Mouse (Mus musculus) ovary, postnatal 36 days (tissue): ENCODE measurements around the gene Rhot2.
"Not testable (repeated sequence)": the region's sequence is repeated elsewhere in the genome, so short reads cannot be mapped to it uniquely, and the experiment has no call there.

Experiments
- DNase-seq: peaks from one replicate; pipeline ENCODE4 v3.0.0; 2022; ENCODE audit warnings: low spot score, mixed read lengths

The Rhot2 gene

GRCm38 (mm10) chr17:25828223-25828594, 16.4 kb downstream of the Rhot2 start:
- DNase-seq, result no peak

- no peak for DNase-seq
These were observed 17.0 kb downstream of the Rhot2 start for GRCm38 (mm10) chr17:25827546-25828222.

- no peak for DNase-seq
These were observed 17.6 kb downstream of the Rhot2 start for GRCm38 (mm10) chr17:25827011-25827410.

- DNase-seq, result no peak
These were observed 18.6 kb downstream of the Rhot2 start for GRCm38 (mm10) chr17:25825984-25826570.

- no peak for DNase-seq
These were observed 19.3 kb downstream of the Rhot2 start for GRCm38 (mm10) chr17:25825311-25825710.

- DNase-seq, result no peak
These were observed 20.1 kb downstream of the Rhot2 start for GRCm38 (mm10) chr17:25824362-25825142.

- peak; percentile 64 for DNase-seq
These were observed 21.2 kb downstream of the Rhot2 start, which contains the start of gene Wdr24 for GRCm38 (mm10) chr17:25823452-25823851. Gene Wdr24 (plus strand): TSS chr17:25823627.

GRCm38 (mm10) chr17:25818851-25819780, 25.5 kb downstream of the Rhot2 start:
- no peak for DNase-seq

GRCm38 (mm10) chr17:25817662-25818061, 27.0 kb downstream of the Rhot2 start:
- DNase-seq, result no peak

GRCm38 (mm10) chr17:25813471-25813870, 31.2 kb downstream of the Rhot2 start:
- peak; percentile 89 for DNase-seq

- no peak for DNase-seq
These were observed 33.8 kb downstream of the Rhot2 start for GRCm38 (mm10) chr17:25810890-25811289.

- no peak for DNase-seq
These were observed 34.9 kb downstream of the Rhot2 start for GRCm38 (mm10) chr17:25809606-25810340.

- DNase-seq, result peak; percentile 71
These were observed 35.7 kb downstream of the Rhot2 start, which contains the start of gene Fbxl16 for GRCm38 (mm10) chr17:25808789-25809605. Gene Fbxl16 (plus strand): TSS chr17:25809085.

GRCm38 (mm10) chr17:25808028-25808427, 36.6 kb downstream of the Rhot2 start:
- no peak for DNase-seq

- not testable (repeated sequence) for DNase-seq
These were observed 37.2 kb downstream of the Rhot2 start for GRCm38 (mm10) chr17:25807452-25807851.

- no peak for DNase-seq
These were observed 38.1 kb downstream of the Rhot2 start for GRCm38 (mm10) chr17:25806507-25806906.

- DNase-seq, result peak; percentile 10
These were observed 41.7 kb downstream of the Rhot2 start for GRCm38 (mm10) chr17:25802825-25803517.

GRCm38 (mm10) chr17:25801029-25801428, 43.6 kb downstream of the Rhot2 start:
- peak; percentile 50 for DNase-seq

GRCm38 (mm10) chr17:25796951-25797369, 47.7 kb downstream of the Rhot2 start, which contains the start of gene Metrn:
Gene Metrn (minus strand): TSS chr17:25797136.
- peak; percentile 86 for DNase-seq
